Mouse (Mus musculus): ENCODE measurements at regions not wholly inside any gene's neighbourhood (a gene's known extent, or its start where the extent isn't known, plus 50 kb on each side); places are given as distances from the start of the nearest gene placed in this dataset.
"Not testable (repeated sequence)": the region's sequence is repeated elsewhere in the genome, so short reads cannot be mapped to it uniquely, and the experiment has no call there.

DNA sequence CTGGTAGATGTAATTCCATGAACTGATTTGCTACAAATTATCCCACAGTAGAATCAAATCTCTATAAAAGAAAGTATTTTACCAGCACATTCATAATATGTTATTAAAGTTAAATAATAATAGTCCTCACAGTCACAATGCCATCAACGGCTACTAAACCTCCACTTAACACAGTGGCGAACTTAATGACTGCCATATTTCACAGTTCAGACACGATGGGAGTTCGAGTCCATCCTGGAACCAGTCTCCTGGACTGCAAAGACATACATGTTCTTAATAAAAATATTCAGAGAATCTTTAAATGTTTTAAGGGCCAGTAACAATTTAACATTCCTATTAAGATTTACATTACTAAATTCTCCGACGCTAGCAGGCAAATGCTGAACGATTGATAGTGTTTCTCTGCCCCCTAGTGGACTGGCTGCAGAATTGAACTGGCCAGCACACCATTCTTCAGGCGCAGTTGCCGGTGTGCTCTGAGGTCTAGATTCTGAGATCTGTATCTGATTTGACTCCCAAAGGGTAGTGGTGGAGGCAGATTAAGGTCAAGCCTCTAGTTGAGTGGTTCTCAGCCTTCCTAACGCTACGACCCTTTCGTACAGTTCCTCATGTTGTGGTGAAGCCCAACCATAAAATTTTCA lies 182.3 kb downstream of the Csl start:
- Histone ChIP-seq H3K4me3 (ENCODE audit: insufficient read depth, low read length) (no peak overlapping the region), H3K4me1 (ENCODE audit: control insufficient read depth, insufficient read depth, low read length) (no peaks in the 10 kb centered on the region), H3K27ac (ENCODE audit: insufficient read depth, low read length) (no peak overlapping the region)
- TF ChIP-seq CTCF (IDR thresholded peaks at IDR 0.05; ENCODE audit: extremely low read depth, insufficient read depth, low read length) (peak; percentile 96), POLR2A (IDR thresholded peaks at IDR 0.05; ENCODE audit: extremely low read depth, insufficient read depth, low read length) (no peak)

DNA sequence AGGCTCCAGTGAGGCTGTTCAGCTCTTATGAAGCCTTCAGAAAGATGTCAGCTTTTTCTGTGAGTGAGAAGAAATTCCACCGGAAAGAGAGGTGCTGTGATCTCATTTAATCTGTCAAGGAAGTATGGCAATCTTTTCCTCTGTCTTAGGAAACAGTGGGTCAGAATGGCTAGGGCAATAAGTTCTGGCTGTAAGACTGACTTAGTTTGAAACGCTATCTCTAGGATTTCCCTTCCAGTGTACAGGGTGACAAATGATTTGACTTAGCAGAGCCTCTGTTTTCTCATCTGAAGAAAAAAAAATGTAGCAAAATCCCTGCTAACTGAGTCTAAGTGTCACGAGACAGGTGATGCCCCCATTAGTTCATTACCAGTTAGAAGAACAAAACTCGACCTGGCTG lies 181.1 kb downstream of the Csl start:
- TF ChIP-seq CTCF (IDR thresholded peaks at IDR 0.05; ENCODE audit: extremely low read depth, insufficient read depth, low read length) (no peak), POLR2A (IDR thresholded peaks at IDR 0.05; ENCODE audit: extremely low read depth, insufficient read depth, low read length) (no peak)
- Histone ChIP-seq H3K4me1 (ENCODE audit: control insufficient read depth, insufficient read depth, low read length) (no peaks in the 10 kb centered on the region), H3K4me3 (ENCODE audit: insufficient read depth, low read length) (no peak overlapping the region), H3K27ac (ENCODE audit: insufficient read depth, low read length) (no peak overlapping the region)

DNA sequence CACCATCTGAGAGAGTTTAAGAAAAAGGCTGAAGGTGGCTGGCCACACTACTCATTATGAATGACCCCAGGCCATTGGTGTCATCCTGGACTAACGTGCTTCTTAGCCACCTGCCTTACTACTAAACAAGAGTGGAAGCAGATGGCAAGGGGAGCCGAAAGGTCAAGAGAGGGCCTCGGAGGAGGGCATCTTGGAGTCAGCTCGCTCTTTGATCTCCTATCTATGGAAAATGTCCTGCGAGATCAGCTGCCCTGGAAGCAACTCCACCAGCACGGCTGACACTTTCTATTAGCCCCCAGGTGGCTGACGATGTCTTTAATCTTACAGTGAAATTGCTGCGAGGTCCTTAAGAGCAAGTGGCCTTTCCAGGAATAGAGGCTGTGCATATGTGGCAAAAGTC lies 179.3 kb downstream of the Csl start:
- H3K27ac ChIP-seq (ENCODE audit: insufficient read depth, low read length) = no peak overlapping the region
- no peak overlapping the region for H3K4me3 ChIP-seq (ENCODE audit: insufficient read depth, low read length)
- TF ChIP-seq CTCF (IDR thresholded peaks at IDR 0.05; ENCODE audit: extremely low read depth, insufficient read depth, low read length) (no peak), POLR2A (IDR thresholded peaks at IDR 0.05; ENCODE audit: extremely low read depth, insufficient read depth, low read length) (no peak)
- no peaks in the 10 kb centered on the region for H3K4me1 ChIP-seq (ENCODE audit: control insufficient read depth, insufficient read depth, low read length)

DNA sequence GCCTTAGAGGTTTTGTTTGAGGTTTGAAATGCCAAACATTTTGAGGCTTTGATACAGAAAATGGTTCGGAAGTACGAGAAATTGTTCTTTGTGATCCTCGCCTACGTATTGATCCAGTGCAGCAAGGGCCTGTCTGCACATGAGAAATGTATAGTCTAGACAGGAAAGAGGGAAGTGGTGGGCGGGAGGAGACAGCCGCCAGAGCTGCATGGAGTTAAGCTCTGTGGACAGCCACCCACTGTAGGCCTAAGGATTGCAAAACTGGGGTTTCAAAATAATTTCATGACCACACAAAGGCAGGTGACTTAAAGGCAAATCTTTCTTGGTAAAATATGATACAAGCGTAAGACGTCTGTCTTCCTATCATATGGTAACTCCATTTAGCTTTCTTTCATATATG lies 178.4 kb downstream of the Csl start:
- Histone ChIP-seq H3K4me1 (ENCODE audit: control insufficient read depth, insufficient read depth, low read length) (no peaks in the 10 kb centered on the region), H3K27ac (ENCODE audit: insufficient read depth, low read length) (no peak overlapping the region), H3K4me3 (ENCODE audit: insufficient read depth, low read length) (no peak overlapping the region)
- TF ChIP-seq POLR2A (IDR thresholded peaks at IDR 0.05; ENCODE audit: extremely low read depth, insufficient read depth, low read length) (no peak), CTCF (IDR thresholded peaks at IDR 0.05; ENCODE audit: extremely low read depth, insufficient read depth, low read length) (no peak)

DNA sequence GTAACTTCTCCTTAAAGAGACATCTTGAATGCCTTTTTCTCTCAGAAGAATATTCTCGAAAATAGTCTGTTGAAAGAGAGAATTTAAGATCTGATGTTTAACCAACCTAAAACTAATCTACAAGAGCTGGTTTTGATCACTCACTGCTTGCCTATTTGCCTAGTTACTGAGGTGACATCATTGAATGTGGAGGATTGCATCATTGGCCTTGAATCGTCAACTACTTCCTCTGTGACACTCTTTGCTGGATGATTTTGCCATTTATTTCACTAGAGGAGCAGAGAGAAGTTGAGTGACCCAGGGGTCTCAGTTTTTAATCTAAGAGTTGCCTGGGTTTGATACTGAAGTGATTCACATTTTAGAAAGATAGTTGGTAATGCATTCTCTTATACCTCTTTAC lies 174.6 kb downstream of the Csl start:
- TF ChIP-seq POLR2A (IDR thresholded peaks at IDR 0.05; ENCODE audit: extremely low read depth, insufficient read depth, low read length) = no peak
- TF ChIP-seq CTCF (IDR thresholded peaks at IDR 0.05; ENCODE audit: extremely low read depth, insufficient read depth, low read length) = no peak
- no peak overlapping the region for H3K27ac ChIP-seq (ENCODE audit: insufficient read depth, low read length)
- no peak overlapping the region for H3K4me3 ChIP-seq (ENCODE audit: insufficient read depth, low read length)
- H3K4me1 ChIP-seq (ENCODE audit: control insufficient read depth, insufficient read depth, low read length) = no peaks in the 10 kb centered on the region

DNA sequence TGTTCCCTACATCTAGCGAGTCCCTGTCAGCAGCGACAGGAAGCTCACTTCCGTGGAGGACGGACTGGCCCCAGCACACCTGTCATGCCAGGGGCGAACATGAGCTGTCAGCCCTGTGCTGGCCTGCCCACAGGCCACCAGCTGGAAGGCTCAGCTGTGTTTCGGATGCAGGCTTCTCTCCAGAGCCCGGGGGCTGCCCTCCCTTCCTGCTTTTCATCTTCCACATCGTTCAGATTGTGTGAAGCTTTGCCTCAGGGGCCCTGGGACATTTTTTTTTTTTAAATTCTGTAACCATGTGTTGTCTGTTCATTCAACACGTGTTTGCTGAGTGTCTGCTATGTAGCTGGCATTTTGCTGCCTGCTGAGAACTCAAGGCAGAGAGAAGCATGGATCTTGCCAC lies 167.2 kb downstream of the Csl start:
- Histone ChIP-seq H3K4me1 (ENCODE audit: control insufficient read depth, insufficient read depth, low read length) (no peaks in the 10 kb centered on the region), H3K4me3 (ENCODE audit: insufficient read depth, low read length) (no peak overlapping the region), H3K27ac (ENCODE audit: insufficient read depth, low read length) (no peak overlapping the region)
- TF ChIP-seq CTCF (IDR thresholded peaks at IDR 0.05; ENCODE audit: extremely low read depth, insufficient read depth, low read length) (no peak), POLR2A (IDR thresholded peaks at IDR 0.05; ENCODE audit: extremely low read depth, insufficient read depth, low read length) (no peak)

DNA sequence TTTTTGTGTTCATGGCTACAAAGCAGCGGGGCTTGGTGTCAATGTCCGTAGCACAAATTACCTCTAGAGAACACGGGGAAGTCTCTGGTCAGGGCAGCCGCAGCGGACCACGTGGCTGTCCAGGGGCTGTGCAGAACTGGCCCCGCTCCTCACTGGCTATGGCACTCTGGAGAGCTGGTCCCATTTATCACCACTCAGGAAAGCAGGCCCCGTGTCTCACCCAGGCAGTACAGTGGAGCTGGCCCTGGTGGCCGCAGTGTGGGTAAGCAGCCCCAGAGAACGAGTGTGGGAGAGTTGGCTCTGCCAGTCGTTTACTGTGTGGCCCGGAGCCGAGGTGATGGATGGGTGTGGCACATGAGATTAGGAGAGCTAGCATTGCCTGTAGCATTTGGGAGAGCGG lies 163.8 kb downstream of the Csl start:
- Histone ChIP-seq H3K4me1 (ENCODE audit: control insufficient read depth, insufficient read depth, low read length) (no peaks in the 10 kb centered on the region), H3K4me3 (ENCODE audit: insufficient read depth, low read length) (no peak overlapping the region)
- no peak for TF ChIP-seq POLR2A (IDR thresholded peaks at IDR 0.05; ENCODE audit: extremely low read depth, insufficient read depth, low read length)
- no peak for TF ChIP-seq CTCF (IDR thresholded peaks at IDR 0.05; ENCODE audit: extremely low read depth, insufficient read depth, low read length)

DNA sequence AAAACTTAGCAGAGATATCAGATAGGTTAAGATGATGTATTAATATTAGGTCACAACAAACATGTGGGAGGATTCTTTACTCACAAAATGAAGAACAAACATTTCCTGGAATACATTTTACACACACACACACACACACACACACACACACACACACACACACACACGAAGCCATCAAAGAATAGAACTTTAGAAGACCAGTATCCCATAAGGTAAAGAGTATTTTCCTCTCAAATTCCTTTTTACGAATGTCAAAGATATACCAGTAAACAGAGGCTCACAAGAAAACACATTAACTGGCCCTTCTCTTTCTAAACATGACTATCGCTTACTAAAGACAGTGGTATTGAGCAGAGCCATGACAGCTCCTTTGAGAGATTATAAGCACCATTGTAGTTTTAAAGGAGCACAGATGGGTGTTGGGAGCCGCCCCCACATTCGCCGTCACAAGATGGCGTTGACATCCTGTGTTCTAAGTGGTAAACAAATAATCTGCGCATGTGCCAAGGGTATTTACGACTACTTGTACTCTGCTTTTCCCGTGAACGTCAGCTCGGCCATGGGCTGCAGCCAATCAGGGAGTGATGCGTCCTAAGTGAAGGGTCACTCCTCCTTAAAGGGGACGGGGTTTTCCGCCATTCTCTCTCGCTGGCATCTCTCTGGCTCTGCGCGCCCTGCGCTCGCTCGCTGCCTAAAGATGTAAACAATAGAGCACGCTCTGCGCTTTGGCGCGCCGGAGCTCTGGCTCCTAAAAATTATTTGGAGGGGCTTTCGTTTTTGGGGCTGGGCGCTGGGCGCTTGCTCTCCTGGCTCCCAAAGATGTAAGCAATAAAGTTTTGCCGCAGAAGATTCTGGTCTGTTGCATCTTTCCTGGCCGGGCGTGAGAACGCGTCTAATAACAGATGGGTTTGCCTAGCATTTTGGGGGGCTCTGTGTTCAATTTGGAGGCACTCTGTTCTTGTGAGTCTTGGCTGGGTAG lies 160.0 kb downstream of the Csl start:
- peak overlapping the region; percentile 56 for H3K4me3 ChIP-seq (ENCODE audit: insufficient read depth, low read length)
- H3K27ac ChIP-seq (ENCODE audit: insufficient read depth, low read length) = peak overlapping the region; percentile 28
- not testable (repeated sequence) for H3K4me1 ChIP-seq (ENCODE audit: control insufficient read depth, insufficient read depth, low read length)

More for the DNA sequence above, 163.8 kb downstream of the Csl start:
- H3K27ac ChIP-seq (ENCODE audit: insufficient read depth, low read length) = no peak overlapping the region

DNA sequence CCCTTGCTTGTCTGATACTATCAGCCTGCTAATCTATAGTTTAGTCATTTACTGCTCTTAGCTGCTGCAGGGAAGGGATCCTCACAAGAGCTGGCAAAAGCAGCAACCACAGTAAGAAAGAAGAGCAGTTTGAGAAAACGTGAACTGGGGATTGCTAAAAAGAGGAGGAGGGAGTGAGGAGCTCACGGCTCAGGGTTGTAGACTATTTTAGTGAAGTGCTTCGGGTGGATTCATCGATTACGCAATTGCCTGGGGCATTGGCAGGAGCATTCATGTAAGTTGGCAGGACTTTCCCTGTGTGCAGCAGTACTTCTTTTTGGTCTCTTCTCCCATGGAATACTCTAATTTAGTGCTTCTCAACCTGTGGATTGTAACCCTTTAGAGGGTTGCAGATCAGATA lies 157.1 kb downstream of the Csl start:
- Histone ChIP-seq H3K27ac (ENCODE audit: insufficient read depth, low read length) (no peak overlapping the region), H3K4me1 (ENCODE audit: control insufficient read depth, insufficient read depth, low read length) (no peaks in the 10 kb centered on the region), H3K4me3 (ENCODE audit: insufficient read depth, low read length) (no peak overlapping the region)
- TF ChIP-seq POLR2A (IDR thresholded peaks at IDR 0.05; ENCODE audit: extremely low read depth, insufficient read depth, low read length) = no peak
- no peak for TF ChIP-seq CTCF (IDR thresholded peaks at IDR 0.05; ENCODE audit: extremely low read depth, insufficient read depth, low read length)

DNA sequence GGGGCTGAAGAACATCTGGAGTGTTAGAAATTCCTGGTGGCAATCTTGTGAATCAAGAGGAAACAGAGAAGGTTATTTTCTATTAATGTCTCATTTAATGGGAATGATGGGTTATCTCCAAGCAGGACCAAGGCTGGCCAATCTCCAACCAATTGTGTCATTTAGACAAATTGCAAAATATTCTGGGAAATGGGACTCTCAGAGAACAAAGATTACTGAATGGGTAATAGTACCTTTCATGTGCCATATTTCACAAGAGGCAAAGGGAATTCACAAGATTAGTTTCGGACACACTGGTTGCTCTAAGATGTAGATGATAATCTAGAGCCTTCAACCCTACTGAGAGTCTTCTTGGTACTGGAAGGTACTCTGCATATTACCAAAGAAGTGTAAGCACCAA lies 155.3 kb downstream of the Csl start:
- Histone ChIP-seq H3K27ac (ENCODE audit: insufficient read depth, low read length) (no peak overlapping the region), H3K4me3 (ENCODE audit: insufficient read depth, low read length) (no peak overlapping the region), H3K4me1 (ENCODE audit: control insufficient read depth, insufficient read depth, low read length) (no peaks in the 10 kb centered on the region)
- no peak for TF ChIP-seq CTCF (IDR thresholded peaks at IDR 0.05; ENCODE audit: extremely low read depth, insufficient read depth, low read length)
- no peak for TF ChIP-seq POLR2A (IDR thresholded peaks at IDR 0.05; ENCODE audit: extremely low read depth, insufficient read depth, low read length)

Measured in cortical plate, adult 2 months (tissue).